Mouse (Mus musculus): ENCODE measurements around the gene Dok5. TPM values are rescaled to one million over a fixed set of nuclear protein-coding genes. Genes with fewer than 3 reads are reported as not detected.

Gene Dok5
- total and polyA plus RNA-seq, 3 experiments = not detected

GRCm38 (mm10) chr2:170816302-170816701 lies 84.7 kb downstream of the Dok5 start:
- no peak for DNase-seq (ENCODE audit: low read depth, low spot score)
- no peak overlapping the region for H3K9ac ChIP-seq (ENCODE audit: control insufficient read depth, low read depth, low read length, poor library complexity, severe bottlenecking)
- H3K27ac ChIP-seq (ENCODE audit: control insufficient read depth, low read depth, low read length) = no peak overlapping the region
- no peaks in the 10 kb centered on the region for H3K36me3 ChIP-seq (ENCODE audit: control insufficient read depth in 1 of 2, insufficient read depth in 2 of 2, low read length in 2 of 2)
- TF ChIP-seq POLR2AphosphoS5 (IDR thresholded peaks at IDR 0.05; ENCODE audit: borderline replicate concordance, low read depth, low read length) (no peak), POLR2AphosphoS2 (IDR thresholded peaks at IDR 0.05; ENCODE audit: low read length) (no peak), SMC3 (IDR thresholded peaks at IDR 0.05; ENCODE audit: low read depth, low read length) (no peak), HCFC1 (IDR thresholded peaks at IDR 0.05; ENCODE audit: low read depth, low read length) (no peak), E2F4 (IDR thresholded peaks at IDR 0.05; ENCODE audit: borderline replicate concordance, low read depth, low read length) (no peak), GATA1 (IDR thresholded peaks at IDR 0.05; ENCODE audit: low read depth, low read length) (no peak), MYC (IDR thresholded peaks at IDR 0.05; ENCODE audit: low read depth, low read length) (no peak), TAL1 (IDR thresholded peaks at IDR 0.05; ENCODE audit: low read length) (no peak), ELF1 (IDR thresholded peaks at IDR 0.05; ENCODE audit: low read depth, low read length) (no peak), ZKSCAN1 (IDR thresholded peaks at IDR 0.05; ENCODE audit: low read depth, low read length) (no peak), EP300 (IDR thresholded peaks at IDR 0.05; ENCODE audit: low read depth in 1 of 2, low read length in 2 of 2) (no peak), UBTF (IDR thresholded peaks at IDR 0.05; ENCODE audit: borderline replicate concordance, insufficient read depth, low read depth, low read length) (no peak), MXI1 (IDR thresholded peaks at IDR 0.05; ENCODE audit: low read depth, low read length) (no peak), GABPA (IDR thresholded peaks at IDR 0.05; ENCODE audit: low read depth, low read length) (no peak), MYB (IDR thresholded peaks at IDR 0.05; ENCODE audit: low read depth, low read length) (no peak), SIN3A (IDR thresholded peaks at IDR 0.05; ENCODE audit: low read length) (no peak), ETS1 (IDR thresholded peaks at IDR 0.05; ENCODE audit: low read depth, low read length) (no peak)
- no peaks in the 10 kb centered on the region for H3K27me3 ChIP-seq (ENCODE audit: control insufficient read depth in 1 of 2, insufficient read depth in 2 of 2, low read length in 2 of 2)
- H3K4me3 ChIP-seq (ENCODE audit: control insufficient read depth in 1 of 2, insufficient read depth in 1 of 2, low read depth in 2 of 2, low read length in 2 of 2) = no peak overlapping the region
- no peaks in the 10 kb centered on the region for H3K79me2 ChIP-seq (ENCODE audit: control insufficient read depth, insufficient read depth, low read length, poor library complexity)
- H3K9me3 ChIP-seq (replicated peaks; ENCODE audit: insufficient read depth, low read length) = no peaks in the 10 kb centered on the region
- H3K4me1 ChIP-seq (ENCODE audit: control insufficient read depth in 1 of 2, insufficient read depth in 2 of 2, low read length in 2 of 2) = no peaks in the 10 kb centered on the region

DNA sequence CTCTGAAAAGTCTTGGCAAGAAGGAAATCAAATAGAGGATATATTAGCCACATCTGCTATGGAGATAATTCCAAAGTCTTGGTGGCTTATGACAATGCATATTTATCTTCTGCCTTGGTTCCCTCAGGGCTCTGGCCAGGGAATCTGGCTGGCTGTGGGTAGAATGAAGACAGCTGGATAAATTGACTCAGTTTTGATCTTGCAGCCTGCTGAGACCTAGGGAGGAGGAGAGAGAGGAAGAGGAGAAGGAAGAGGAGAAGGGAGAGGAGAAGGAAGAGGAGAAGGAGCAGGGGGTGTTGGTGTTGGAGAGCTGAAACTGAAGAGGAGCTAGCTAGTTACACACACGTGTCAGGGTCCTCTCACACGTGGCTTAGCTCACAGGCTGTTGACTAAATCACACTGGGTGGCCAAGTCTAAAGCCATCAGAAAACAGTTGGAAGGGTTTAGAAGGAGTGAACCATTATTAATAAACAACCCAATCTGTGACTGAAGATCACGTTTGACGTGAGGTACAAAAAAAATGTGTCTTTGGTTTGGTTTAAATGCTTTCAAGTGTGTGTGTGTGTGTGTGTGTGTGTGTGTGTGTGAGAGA lies 85.6 kb downstream of the Dok5 start:
- no peaks in the 10 kb centered on the region for H3K36me3 ChIP-seq (ENCODE audit: control insufficient read depth in 1 of 2, insufficient read depth in 2 of 2, low read length in 2 of 2)
- H3K27ac ChIP-seq (ENCODE audit: control insufficient read depth, low read depth, low read length) = no peak overlapping the region
- no peaks in the 10 kb centered on the region for H3K4me1 ChIP-seq (ENCODE audit: control insufficient read depth in 1 of 2, insufficient read depth in 2 of 2, low read length in 2 of 2)
- no peaks in the 10 kb centered on the region for H3K79me2 ChIP-seq (ENCODE audit: control insufficient read depth, insufficient read depth, low read length, poor library complexity)
- H3K27me3 ChIP-seq (ENCODE audit: control insufficient read depth in 1 of 2, insufficient read depth in 2 of 2, low read length in 2 of 2) = no peaks in the 10 kb centered on the region
- no peak overlapping the region for H3K4me3 ChIP-seq (ENCODE audit: control insufficient read depth in 1 of 2, insufficient read depth in 1 of 2, low read depth in 2 of 2, low read length in 2 of 2)
- H3K9me3 ChIP-seq (replicated peaks; ENCODE audit: insufficient read depth, low read length) = no peaks in the 10 kb centered on the region
- no peak for DNase-seq (ENCODE audit: low read depth, low spot score)
- TF ChIP-seq ETS1 (IDR thresholded peaks at IDR 0.05; ENCODE audit: low read depth, low read length) (no peak), MAFK (IDR thresholded peaks at IDR 0.05; ENCODE audit: borderline replicate concordance, low read depth, low read length) (no peak), POLR2A (IDR thresholded peaks at IDR 0.05; ENCODE audit: control insufficient read depth in 1 of 2, insufficient read depth in 1 of 2, low read depth in 1 of 2, low read length in 2 of 2, poor library complexity in 1 of 2) (no peak), ZKSCAN1 (IDR thresholded peaks at IDR 0.05; ENCODE audit: low read depth, low read length) (no peak), CHD1 (IDR thresholded peaks at IDR 0.05; ENCODE audit: low read depth, low read length) (no peak), CTCF (IDR thresholded peaks at IDR 0.05 in 2 of 3, conservative IDR thresholded peaks at IDR 0.05 in 1 of 3; ENCODE audit: control insufficient read depth in 1 of 3, insufficient read depth in 1 of 3, low read depth in 2 of 3, low read length in 3 of 3, poor library complexity in 1 of 3, severe bottlenecking in 1 of 3) (no peak)
- no peak overlapping the region for H3K9ac ChIP-seq (ENCODE audit: control insufficient read depth, low read depth, low read length, poor library complexity, severe bottlenecking)
